Mouse (Mus musculus) liver, adult 2 months (tissue): ENCODE data around the gene AI661453.

Source experiments
- CTCF ChIP-seq: fragments of 200-500 bp; IDR thresholded peaks from 2 replicates; pipeline ENCODE4 v1.5.1; 2011; ENCODE audit warnings: low read depth, low read length, control low read depth
- POLR2A ChIP-seq: fragments of 200-500 bp; IDR thresholded peaks from 2 replicates; pipeline ENCODE4 v1.6.1; 2011; ENCODE audit warnings: low read length, control low read depth; ENCODE audit not compliant: insufficient read depth; ENCODE audit errors: extremely low read depth

DNA sequence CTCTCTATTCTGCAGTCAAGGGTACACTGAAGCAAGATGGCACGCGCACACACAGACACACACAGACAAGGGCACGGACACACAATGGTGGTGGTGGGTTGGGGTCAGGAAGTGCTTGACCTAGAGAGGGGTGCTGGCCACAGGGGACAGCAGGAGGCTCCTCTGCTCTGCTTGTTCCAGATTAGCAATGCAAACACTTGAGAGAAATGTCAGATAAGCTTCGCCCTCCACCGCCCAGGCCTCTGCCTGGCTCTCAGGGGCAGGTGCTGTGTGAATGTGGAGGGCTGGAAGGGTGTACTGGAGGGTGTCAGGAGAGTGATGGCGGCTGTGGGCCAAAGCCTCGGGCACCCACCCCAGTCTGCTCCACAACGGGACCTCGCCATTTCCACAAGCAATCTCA lies 9.6 kb downstream of the AI661453 start:
- TF ChIP-seq POLR2A (no peak), CTCF (no peak)
